Comparison of ENCODE assay signal across 7 mouse cellular contexts in genomic region chr14:75844867-75845697, GRCm38 (mm10). TPM values are rescaled to one million over a fixed set of nuclear protein-coding genes. Genes with fewer than 3 reads are reported as not detected.
DNase-seq lines count a peak whose midpoint lies in the region; ATAC-seq lines count a peak whose summit lies in the region.

Gene Tpt1 (plus strand): TSS chr14:75845093.

- peaks cover 14% of the 10 kb centered on the region for H3K4me1 ChIP-seq in embryonic facial prominence, embryonic 12.5 days
- no peaks in the 10 kb centered on the region for H3K4me1 ChIP-seq in limb, embryonic 11.5 days (ENCODE audit: control insufficient read depth, insufficient read depth, low read length)
- H3K4me1 ChIP-seq in midbrain, embryonic 14.5 days (ENCODE audit: control insufficient read depth, insufficient read depth, low read length) = peaks cover 7% of the 10 kb centered on the region; the same call in 1 of the 2 replicates

- H3K4me2 ChIP-seq in embryonic facial prominence, embryonic 12.5 days (replicated peaks) = peak within 1 kb of the TSS; percentile 68
- peak within 1 kb of the TSS; percentile 54 for H3K4me2 ChIP-seq in limb, embryonic 11.5 days (ENCODE audit: low read depth, severe bottlenecking)
- H3K4me2 ChIP-seq in midbrain, embryonic 14.5 days (ENCODE audit: low read length) = peak within 1 kb of the TSS; percentile 75

- peaks cover 35% of the 10 kb centered on the region for H3K36me3 ChIP-seq in embryonic facial prominence, embryonic 12.5 days
- peaks cover 19% of the 10 kb centered on the region for H3K36me3 ChIP-seq in limb, embryonic 11.5 days (ENCODE audit: control insufficient read depth, insufficient read depth, low read length)
- H3K36me3 ChIP-seq in midbrain, embryonic 14.5 days (ENCODE audit: control insufficient read depth, insufficient read depth, low read length) = peaks cover 35% of the 10 kb centered on the region

- under 1% methylated on average over 99 of the region's 108 CpGs for WGBS in embryonic facial prominence, embryonic 12.5 days
- under 1% methylated on average over 101 of the region's 108 CpGs for WGBS in limb, embryonic 11.5 days
- WGBS in midbrain, embryonic 14.5 days = under 1% methylated on average over 101 of the region's 108 CpGs

- DNase-seq in adrenal gland, postnatal 25 days = peak; percentile 100
- DNase-seq in heart, adult 11 months = peak; percentile 100
- peak; percentile 99 for DNase-seq in kidney, adult 18-20 months
- peak; percentile 99 for DNase-seq in limb, embryonic 11.5 days (ENCODE audit: low spot score)
- peak; percentile 98 for DNase-seq in midbrain, embryonic 14.5 days
- DNase-seq in spleen, adult 18-20 months = peak; percentile 98 to 99

- H3K27ac ChIP-seq in embryonic facial prominence, embryonic 12.5 days = peak within 1 kb of the TSS; percentile 96
- peak within 1 kb of the TSS; percentile 95 for H3K27ac ChIP-seq in limb, embryonic 11.5 days (replicated peaks; ENCODE audit: low read depth, low read length)
- H3K27ac ChIP-seq in midbrain, embryonic 14.5 days (replicated peaks; ENCODE audit: low read depth, low read length) = peak within 1 kb of the TSS; percentile 98

- ATAC-seq in embryonic facial prominence, embryonic 12.5 days (ENCODE audit: insufficient number of reproducible peaks, insufficient read depth, low FRiP score, low TSS enrichment) = peak; percentile 98
- peak; percentile 95 for ATAC-seq in limb, embryonic 11.5 days (ENCODE audit: insufficient number of reproducible peaks, low FRiP score, low TSS enrichment, low read depth)
- ATAC-seq in midbrain, embryonic 14.5 days (ENCODE audit: low FRiP score, low TSS enrichment) = peak; percentile 98

- no peaks in the 10 kb centered on the region for H3K27me3 ChIP-seq in embryonic facial prominence, embryonic 12.5 days
- no peaks in the 10 kb centered on the region for H3K27me3 ChIP-seq in limb, embryonic 11.5 days (ENCODE audit: control insufficient read depth, insufficient read depth, low read length)
- H3K27me3 ChIP-seq in midbrain, embryonic 14.5 days (ENCODE audit: control insufficient read depth, insufficient read depth, low read length) = no peaks in the 10 kb centered on the region

- peak within 1 kb of the TSS; percentile 87 for H3K9ac ChIP-seq in embryonic facial prominence, embryonic 12.5 days
- H3K9ac ChIP-seq in limb, embryonic 11.5 days (ENCODE audit: low read length) = peak within 1 kb of the TSS; percentile 92
- H3K9ac ChIP-seq in midbrain, embryonic 14.5 days (replicated peaks; ENCODE audit: low read length) = peak within 1 kb of the TSS; percentile 90

- no peaks in the 10 kb centered on the region for H3K9me3 ChIP-seq in embryonic facial prominence, embryonic 12.5 days
- no peaks in the 10 kb centered on the region for H3K9me3 ChIP-seq in limb, embryonic 11.5 days (ENCODE audit: control insufficient read depth, low read length)
- H3K9me3 ChIP-seq in midbrain, embryonic 14.5 days (ENCODE audit: control insufficient read depth, low read length) = no peaks in the 10 kb centered on the region

- H3K4me3 ChIP-seq in embryonic facial prominence, embryonic 12.5 days = peak within 1 kb of the TSS; percentile 81
- H3K4me3 ChIP-seq in limb, embryonic 11.5 days (ENCODE audit: low read depth, low read length) = peak within 1 kb of the TSS; percentile 79
- H3K4me3 ChIP-seq in midbrain, embryonic 14.5 days (replicated peaks; ENCODE audit: low read depth, low read length) = peak within 1 kb of the TSS; percentile 79

RNA-seq across cellular contexts. Expression of gene Tpt1, which starts in this region (rescaled TPM):
- 2,613 and 2,647 TPM in 2 replicates for total RNA-seq in adrenal gland, postnatal 25 days (2021)
- polyA plus RNA-seq in embryonic facial prominence, embryonic 12.5 days (2016; fragmentation: Nextera tagmentation; extraction: Ambion mirVana) = 956 and 977 TPM in 2 replicates
- polyA plus RNA-seq in limb, embryonic 11.5 days (2014; fragmentation: Nextera tagmentation; extraction: Ambion mirVana) = 1,077 and 1,093 TPM in 2 replicates
- polyA plus RNA-seq in midbrain, embryonic 14.5 days (2014; fragmentation: Nextera tagmentation; extraction: Ambion mirVana) = 851 and 883 TPM in 2 replicates

Comparison
In these comparisons a context has a peak if more than half of its experiments do, and no peak if none do; other contexts are left out.
1. Peak in every context shown above with its lines: DNase-seq, ATAC-seq, H3K4me3 ChIP-seq and H3K27ac ChIP-seq.